Mouse (Mus musculus): ENCODE results near the gene Ghdc. TPM values are rescaled to one million over a fixed set of nuclear protein-coding genes. Genes with fewer than 3 reads are reported as not detected.

Ghdc gene
- polyA plus RNA-seq, 2 experiments from 2014 or later: 3.2 to 5.3 TPM

Other genes starting within 250 kb of the Ghdc start
- gene Acly, start 243.0 kb downstream of the Ghdc start, polyA plus RNA-seq (2017; shearing (Covaris generic)): 10 to 100 TPM; 57.2 to 76.7 TPM
- under 1 TPM in 1 of 2 experiments, not detected in 1; 0.15 TPM for gene Ttc25, start 225.3 kb downstream of the Ghdc start, polyA plus RNA-seq (2017; shearing (Covaris generic))
- gene Cnp, start 196.1 kb downstream of the Ghdc start, polyA plus RNA-seq (2017; shearing (Covaris generic)): 100 to 1,000 TPM; 181 to 201 TPM
- 10 to 100 TPM; 28.2 to 28.8 TPM for gene Nkiras2, start 151.7 kb downstream of the Ghdc start, polyA plus RNA-seq (2017; shearing (Covaris generic))
- 100 to 1,000 TPM; 237 to 338 TPM for gene Dnajc7, start 150.8 kb downstream of the Ghdc start, polyA plus RNA-seq (2017; shearing (Covaris generic))
- under 1 TPM in 1 of 2 experiments, not detected in 1; 0.17 TPM for gene Zfp385c, start 78.5 kb downstream of the Ghdc start, polyA plus RNA-seq (2017; shearing (Covaris generic))
- gene Dhx58, start 66.7 kb downstream of the Ghdc start, polyA plus RNA-seq (2017; shearing (Covaris generic)): 10 to 100 TPM; 25.3 to 42.0 TPM
- gene Kat2a, start 58.5 kb downstream of the Ghdc start, polyA plus RNA-seq (2017; shearing (Covaris generic)): 10 to 100 TPM; 11.2 to 13.3 TPM
- under 1 TPM; 0.70 to 0.78 TPM for gene Hspb9, start 57.1 kb downstream of the Ghdc start, polyA plus RNA-seq (2017; shearing (Covaris generic))
- gene Rab5c, start 32.7 kb downstream of the Ghdc start, polyA plus RNA-seq (2017; shearing (Covaris generic)): 10 to 100 TPM; 29.0 to 44.1 TPM
- gene Kcnh4, start 11.0 kb downstream of the Ghdc start, polyA plus RNA-seq (2017; shearing (Covaris generic)): under 1 TPM; 0.11 to 0.34 TPM
- gene Hcrt, start 8.0 kb downstream of the Ghdc start, polyA plus RNA-seq (2017; shearing (Covaris generic)): not detected
- 10 to 100 TPM; 27.8 to 37.2 TPM for gene Stat5b, start 79.8 kb upstream of the Ghdc start, polyA plus RNA-seq (2017; shearing (Covaris generic))
- gene Stat5a, start 88.4 kb upstream of the Ghdc start, polyA plus RNA-seq (2017; shearing (Covaris generic)): 10 to 100 TPM; 23.8 to 37.0 TPM
- gene Stat3, start 168.6 kb upstream of the Ghdc start, polyA plus RNA-seq (2017; shearing (Covaris generic)): 10 to 100 TPM; 71.0 to 82.0 TPM
- under 1 TPM; 0.12 to 0.13 TPM for gene Cavin1, start 199.9 kb upstream of the Ghdc start, polyA plus RNA-seq (2017; shearing (Covaris generic))
- 1 to 10 TPM; 4.3 to 4.7 TPM for gene Atp6v0a1, start 238.5 kb upstream of the Ghdc start, polyA plus RNA-seq (2017; shearing (Covaris generic))